Mouse (Mus musculus): Measurements from ENCODE around the gene Kcnq1.

- TF ChIP-seq ZNF384 (IDR thresholded peaks at IDR 0.05; ENCODE audit: low read depth, low read length), result no peak
- no peak for TF ChIP-seq MAFK (IDR thresholded peaks at IDR 0.05; ENCODE audit: insufficient read depth, low read depth, low read length)
- TF ChIP-seq HCFC1 (IDR thresholded peaks at IDR 0.05; ENCODE audit: borderline replicate concordance, insufficient read depth, low read length), result no peak
- no peak for TF ChIP-seq CHD2 (IDR thresholded peaks at IDR 0.05; ENCODE audit: low read depth, low read length)
- no peak for TF ChIP-seq ZC3H11A (IDR thresholded peaks at IDR 0.05; ENCODE audit: borderline replicate concordance, low read depth, low read length)
Observed at GRCm38 (mm10) chr7:143254901-143255300, 148.7 kb downstream of the Kcnq1 start.

All from ES-E14 (cell line).